Mouse (Mus musculus): ENCODE measurements at regions not wholly inside any gene's neighbourhood (a gene's known extent, or its start where the extent isn't known, plus 50 kb on each side); places are given as distances from the start of the nearest gene placed in this dataset.
"Not testable (repeated sequence)": the region's sequence is repeated elsewhere in the genome, so short reads cannot be mapped to it uniquely, and the experiment has no call there.

GRCm38 (mm10) chr2:78022756-78023155 is 76.6 kb upstream of the Cwc22 start:
- no peaks in the 10 kb centered on the region for H3K27me3 ChIP-seq (ENCODE audit: control insufficient read depth, insufficient read depth, low read length)
- TF ChIP-seq POLR2A (IDR thresholded peaks at IDR 0.05; ENCODE audit: control insufficient read depth, extremely low read depth, insufficient read depth, low read length, poor library complexity) (no peak), CTCF (IDR thresholded peaks at IDR 0.05; ENCODE audit: borderline replicate concordance, control insufficient read depth, extremely low read depth, insufficient read depth, low read length, poor library complexity) (no peak)
- no peak for DNase-seq
- 83% methylated on average over 4 of the region's 4 CpGs for WGBS
- H3K36me3 ChIP-seq (ENCODE audit: control insufficient read depth, insufficient read depth, low read length): no peaks in the 10 kb centered on the region
- H3K4me3 ChIP-seq (ENCODE audit: control insufficient read depth, insufficient read depth, low read length): no peak overlapping the region
- H3K4me1 ChIP-seq (replicated peaks; ENCODE audit: control insufficient read depth, insufficient read depth, low read length): no peaks in the 10 kb centered on the region; the same call in 1 of the 2 replicates
- no peak overlapping the region for H3K27ac ChIP-seq (ENCODE audit: control insufficient read depth, insufficient read depth, low read length)

DNA sequence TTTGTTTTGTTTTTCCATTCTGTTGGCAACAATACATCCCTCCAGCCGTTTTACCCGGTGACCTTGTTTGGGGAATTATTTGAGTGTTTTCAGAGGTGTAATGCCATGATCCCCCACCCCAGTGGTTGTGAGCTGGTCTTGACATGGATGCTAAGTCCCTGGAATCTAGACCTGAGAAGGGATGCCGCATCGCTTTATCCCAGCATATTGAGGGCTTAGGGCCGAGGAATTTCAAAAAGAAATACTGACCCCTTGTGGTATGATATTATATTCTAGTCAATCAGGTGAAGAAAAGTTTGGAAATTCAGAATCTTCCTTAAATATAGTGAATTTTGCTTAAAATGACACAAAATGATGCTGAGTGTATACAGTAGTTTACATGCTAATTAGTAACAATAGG is 75.7 kb upstream of the Cwc22 start:
- Histone ChIP-seq H3K36me3 (ENCODE audit: control insufficient read depth, insufficient read depth, low read length) (no peaks in the 10 kb centered on the region), H3K27me3 (ENCODE audit: control insufficient read depth, insufficient read depth, low read length) (no peaks in the 10 kb centered on the region), H3K27ac (ENCODE audit: control insufficient read depth, insufficient read depth, low read length) (no peak overlapping the region), H3K4me1 (replicated peaks; ENCODE audit: control insufficient read depth, insufficient read depth, low read length) (no peaks in the 10 kb centered on the region), H3K4me3 (ENCODE audit: control insufficient read depth, insufficient read depth, low read length) (no peak overlapping the region)
- DNase-seq: no peak
- WGBS: 51% methylated on average over 5 of the region's 5 CpGs
- no peak for TF ChIP-seq CTCF (IDR thresholded peaks at IDR 0.05; ENCODE audit: borderline replicate concordance, control insufficient read depth, extremely low read depth, insufficient read depth, low read length, poor library complexity)
- no peak for TF ChIP-seq POLR2A (IDR thresholded peaks at IDR 0.05; ENCODE audit: control insufficient read depth, extremely low read depth, insufficient read depth, low read length, poor library complexity)

DNA sequence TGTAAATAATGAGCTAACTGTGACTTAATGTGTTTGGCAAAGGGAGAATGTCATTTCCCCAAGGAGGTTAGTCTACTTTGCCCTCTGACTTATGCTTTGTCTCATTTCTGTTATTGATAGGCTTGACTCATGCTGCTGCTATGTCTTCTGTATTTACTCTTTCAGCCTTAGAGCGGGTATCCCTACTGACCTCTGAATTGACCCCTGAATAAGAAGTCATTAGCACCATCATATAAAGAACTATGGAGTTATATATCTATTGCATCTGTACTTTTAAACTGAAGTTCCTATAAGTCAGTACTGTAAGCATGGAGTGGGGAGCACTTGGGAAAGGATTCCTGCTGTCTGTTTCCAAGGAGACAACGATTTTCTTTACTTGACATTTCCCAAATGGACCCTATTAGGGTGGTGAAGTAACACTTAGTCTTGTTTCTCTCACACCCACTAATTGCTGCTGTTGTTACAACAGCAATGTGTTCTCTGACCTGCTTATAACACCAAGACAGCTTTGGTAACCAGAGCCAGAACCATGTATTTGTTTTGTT is 75.3 kb upstream of the Cwc22 start:
- 69% methylated on average over 2 of the region's 2 CpGs for WGBS
- H3K27ac ChIP-seq (ENCODE audit: control insufficient read depth, insufficient read depth, low read length): no peak overlapping the region
- no peak for TF ChIP-seq POLR2A (IDR thresholded peaks at IDR 0.05; ENCODE audit: control insufficient read depth, extremely low read depth, insufficient read depth, low read length, poor library complexity)
- no peak for TF ChIP-seq CTCF (IDR thresholded peaks at IDR 0.05; ENCODE audit: borderline replicate concordance, control insufficient read depth, extremely low read depth, insufficient read depth, low read length, poor library complexity)
- H3K4me1 ChIP-seq (replicated peaks; ENCODE audit: control insufficient read depth, insufficient read depth, low read length): no peaks in the 10 kb centered on the region
- H3K4me3 ChIP-seq (ENCODE audit: control insufficient read depth, insufficient read depth, low read length): no peak overlapping the region
- no peaks in the 10 kb centered on the region for H3K27me3 ChIP-seq (ENCODE audit: control insufficient read depth, insufficient read depth, low read length)
- H3K36me3 ChIP-seq (ENCODE audit: control insufficient read depth, insufficient read depth, low read length): no peaks in the 10 kb centered on the region
- DNase-seq: no peak

DNA sequence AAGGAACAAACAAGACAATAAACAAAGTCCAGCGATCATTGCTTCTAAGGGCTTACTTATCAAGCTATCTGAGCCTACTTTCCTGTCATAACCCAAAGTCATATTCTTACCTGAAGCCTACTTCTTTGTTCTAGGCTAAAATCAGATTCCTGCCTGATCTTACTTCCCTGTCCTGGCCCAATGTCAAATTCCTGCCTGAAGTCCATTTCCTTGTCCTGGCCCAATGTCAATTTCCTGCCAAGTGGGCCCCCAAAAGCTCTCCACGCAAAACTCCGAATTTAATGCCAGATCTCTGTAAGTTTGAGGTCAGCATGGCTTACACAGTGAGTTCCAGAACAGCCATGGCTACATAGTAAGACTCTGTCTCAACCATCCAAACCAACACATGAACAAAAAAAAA is 74.3 kb upstream of the Cwc22 start:
- no peak for DNase-seq
- TF ChIP-seq CTCF (IDR thresholded peaks at IDR 0.05; ENCODE audit: borderline replicate concordance, control insufficient read depth, extremely low read depth, insufficient read depth, low read length, poor library complexity) (no peak), POLR2A (IDR thresholded peaks at IDR 0.05; ENCODE audit: control insufficient read depth, extremely low read depth, insufficient read depth, low read length, poor library complexity) (no peak)
- Histone ChIP-seq H3K27me3 (ENCODE audit: control insufficient read depth, insufficient read depth, low read length) (no peaks in the 10 kb centered on the region), H3K36me3 (ENCODE audit: control insufficient read depth, insufficient read depth, low read length) (no peaks in the 10 kb centered on the region), H3K27ac (ENCODE audit: control insufficient read depth, insufficient read depth, low read length) (no peak overlapping the region), H3K4me3 (ENCODE audit: control insufficient read depth, insufficient read depth, low read length) (no peak overlapping the region), H3K4me1 (replicated peaks; ENCODE audit: control insufficient read depth, insufficient read depth, low read length) (no peaks in the 10 kb centered on the region)
- 79% methylated on average over 3 of the region's 3 CpGs for WGBS

GRCm38 (mm10) chr2:78019916-78020315 is 73.7 kb upstream of the Cwc22 start:
- H3K27ac ChIP-seq (ENCODE audit: control insufficient read depth, insufficient read depth, low read length): no peak overlapping the region
- H3K4me1 ChIP-seq (replicated peaks; ENCODE audit: control insufficient read depth, insufficient read depth, low read length): no peaks in the 10 kb centered on the region
- WGBS: 85% methylated on average over 3 of the region's 3 CpGs
- no peak overlapping the region for H3K4me3 ChIP-seq (ENCODE audit: control insufficient read depth, insufficient read depth, low read length)
- no peak for DNase-seq
- no peaks in the 10 kb centered on the region for H3K36me3 ChIP-seq (ENCODE audit: control insufficient read depth, insufficient read depth, low read length)
- TF ChIP-seq POLR2A (IDR thresholded peaks at IDR 0.05; ENCODE audit: control insufficient read depth, extremely low read depth, insufficient read depth, low read length, poor library complexity) (no peak), CTCF (IDR thresholded peaks at IDR 0.05; ENCODE audit: borderline replicate concordance, control insufficient read depth, extremely low read depth, insufficient read depth, low read length, poor library complexity) (no peak)
- H3K27me3 ChIP-seq (ENCODE audit: control insufficient read depth, insufficient read depth, low read length): no peaks in the 10 kb centered on the region

- H3K27me3 ChIP-seq (ENCODE audit: control insufficient read depth, insufficient read depth, low read length); H3K27ac ChIP-seq (ENCODE audit: control insufficient read depth, insufficient read depth, low read length); H3K36me3 ChIP-seq (ENCODE audit: control insufficient read depth, insufficient read depth, low read length); H3K4me1 ChIP-seq (replicated peaks; ENCODE audit: control insufficient read depth, insufficient read depth, low read length); H3K4me3 ChIP-seq (ENCODE audit: control insufficient read depth, insufficient read depth, low read length); DNase-seq: not testable (repeated sequence)
- WGBS: 98% methylated on average over 6 of the region's 6 CpGs
Observed at GRCm38 (mm10) chr2:78012441-78012840, 66.3 kb upstream of the Cwc22 start.

- Histone ChIP-seq H3K36me3 (ENCODE audit: control insufficient read depth, insufficient read depth, low read length) (no peaks in the 10 kb centered on the region), H3K27ac (ENCODE audit: control insufficient read depth, insufficient read depth, low read length) (no peak overlapping the region), H3K4me3 (ENCODE audit: control insufficient read depth, insufficient read depth, low read length) (no peak overlapping the region), H3K4me1 (replicated peaks; ENCODE audit: control insufficient read depth, insufficient read depth, low read length) (no peaks in the 10 kb centered on the region), H3K27me3 (ENCODE audit: control insufficient read depth, insufficient read depth, low read length) (no peaks in the 10 kb centered on the region)
- WGBS: 96% methylated on average over 2 of the region's 2 CpGs
- no peak for DNase-seq
- no peak for TF ChIP-seq CTCF (IDR thresholded peaks at IDR 0.05; ENCODE audit: borderline replicate concordance, control insufficient read depth, extremely low read depth, insufficient read depth, low read length, poor library complexity)
- TF ChIP-seq POLR2A (IDR thresholded peaks at IDR 0.05; ENCODE audit: control insufficient read depth, extremely low read depth, insufficient read depth, low read length, poor library complexity): no peak
Observed at GRCm38 (mm10) chr2:78011821-78012220, 65.6 kb upstream of the Cwc22 start.

Measured in thymus, adult 2 months (tissue).